Mouse (Mus musculus) frontal cortex, postnatal 14 days (tissue): ENCODE data around the gene Gm7694.

Experiments
- DNase-seq, 2 experiments: peaks; one replicate each; pipeline ENCODE4 v3.0.0; 2022; ENCODE audit warnings: low spot score in 2 of 2

Gene Gm7694

GRCm38 (mm10) chr1:170282415-170283129, 23.6 kb downstream of the Gm7694 start:
- DNase-seq = no peak

GRCm38 (mm10) chr1:170277016-170277415, 29.1 kb downstream of the Gm7694 start, which contains the start of gene Sh2d1b1:
Gene Sh2d1b1 (plus strand): TSS chr1:170277320.
- no peak for DNase-seq

GRCm38 (mm10) chr1:170273252-170273651, 32.9 kb downstream of the Gm7694 start:
- no peak for DNase-seq

- DNase-seq = no peak
Measured at GRCm38 (mm10) chr1:170270696-170271095, 35.4 kb downstream of the Gm7694 start.

GRCm38 (mm10) chr1:170270281-170270680, 35.9 kb downstream of the Gm7694 start:
- DNase-seq = no peak

- DNase-seq = peak; percentile 75 to 77
Measured at GRCm38 (mm10) chr1:170255560-170255910, 50.6 kb downstream of the Gm7694 start.

GRCm38 (mm10) chr1:170254893-170255559, 51.1 kb downstream of the Gm7694 start:
- DNase-seq = no peak
